In the genomic region with DNA sequence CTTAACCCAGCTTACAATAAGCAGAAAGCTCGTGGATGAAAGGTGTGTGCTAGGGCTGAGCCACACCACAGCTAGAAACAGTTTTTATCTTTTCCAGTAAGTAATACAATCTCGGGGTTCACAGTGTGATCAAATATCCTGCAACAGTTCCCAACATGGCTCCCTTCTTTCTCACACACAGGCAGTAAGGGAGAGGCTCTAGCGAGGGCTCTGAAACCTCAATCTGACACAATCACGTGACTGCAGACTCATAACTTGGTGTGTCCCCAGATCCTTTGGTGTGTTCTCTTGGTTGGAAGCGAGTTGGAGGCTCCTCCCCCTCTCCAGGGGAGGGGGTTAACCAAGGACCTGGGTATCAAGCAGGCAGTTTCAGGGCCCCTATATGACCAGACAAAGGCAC, we compare ENCODE assay signal across 1 mouse cellular context.
TF ChIP-seq lines count a peak whose summit lies in the region.

No protein-coding gene starts in this region.

TF ChIP-seq in C2C12, 6 proteins besides CTCF, POLR2A, EP300 and RAD21 (continued from another document):
- TF ChIP-seq MYOG (IDR thresholded peaks at IDR 0.05; ENCODE audit: control insufficient read depth, extremely low read depth, insufficient read length) (no peak), FOSL1 (IDR thresholded peaks at IDR 0.05; ENCODE audit: insufficient read depth, low read length, poor library complexity, severe bottlenecking) (no peak)
